Mouse (Mus musculus): ENCODE data around the gene Gm10318. TPM values are rescaled to one million over a fixed set of nuclear protein-coding genes. Genes with fewer than 3 reads are reported as not detected.

Gm10318 gene
- polyA plus RNA-seq, 1 experiment, result not detected

- TF ChIP-seq POLR2A (IDR thresholded peaks at IDR 0.05; ENCODE audit: borderline replicate concordance, insufficient read depth, low read length), result no peak
- no peak for TF ChIP-seq CTCF (IDR thresholded peaks at IDR 0.05; ENCODE audit: borderline replicate concordance, insufficient read depth, low read depth, low read length)
Measured at GRCm38 (mm10) chr10:77900126-77900525, 47.5 kb downstream of the Gm10318 start.

GRCm38 (mm10) chr10:77900903-77901818 is 48.5 kb downstream of the Gm10318 start:
- no peak for TF ChIP-seq CTCF (IDR thresholded peaks at IDR 0.05; ENCODE audit: borderline replicate concordance, insufficient read depth, low read depth, low read length)
- TF ChIP-seq POLR2A (IDR thresholded peaks at IDR 0.05; ENCODE audit: borderline replicate concordance, insufficient read depth, low read length), result no peak
- Histone ChIP-seq H3K4me3 (replicated peaks; ENCODE audit: insufficient read depth, low read depth, low read length) (no peak overlapping the region), H3K4me1 (ENCODE audit: control insufficient read depth, insufficient read depth, low read length) (peaks cover 3% of the 10 kb centered on the region; the same call in 1 of the 2 replicates), H3K27me3 (ENCODE audit: control insufficient read depth, insufficient read depth, low read length) (no peaks in the 10 kb centered on the region), H3K27ac (ENCODE audit: insufficient read depth, low read length) (no peak overlapping the region)
- WGBS, result 66% methylated on average over 27 of the region's 27 CpGs
- no peak for DNase-seq

More at GRCm38 (mm10) chr10:77900126-77900525, 47.5 kb downstream of the Gm10318 start:
- DNase-seq, result no peak
- Histone ChIP-seq H3K27me3 (ENCODE audit: control insufficient read depth, insufficient read depth, low read length) (no peaks in the 10 kb centered on the region), H3K4me3 (replicated peaks; ENCODE audit: insufficient read depth, low read depth, low read length) (no peak overlapping the region), H3K4me1 (ENCODE audit: control insufficient read depth, insufficient read depth, low read length) (peaks cover 3% of the 10 kb centered on the region; the same call in 1 of the 2 replicates), H3K27ac (ENCODE audit: insufficient read depth, low read length) (no peak overlapping the region)
- WGBS, result 61% methylated on average over 7 of the region's 7 CpGs

GRCm38 (mm10) chr10:77901871-77902210 is 49.2 kb downstream of the Gm10318 start:
- Histone ChIP-seq H3K27me3 (ENCODE audit: control insufficient read depth, insufficient read depth, low read length) (no peaks in the 10 kb centered on the region), H3K4me1 (ENCODE audit: control insufficient read depth, insufficient read depth, low read length) (peaks cover 3% of the 10 kb centered on the region; the same call in 1 of the 2 replicates), H3K27ac (ENCODE audit: insufficient read depth, low read length) (no peak overlapping the region), H3K4me3 (replicated peaks; ENCODE audit: insufficient read depth, low read depth, low read length) (peak overlapping the region; percentile 96)
- TF ChIP-seq POLR2A (IDR thresholded peaks at IDR 0.05; ENCODE audit: borderline replicate concordance, insufficient read depth, low read length) (no peak), CTCF (IDR thresholded peaks at IDR 0.05; ENCODE audit: borderline replicate concordance, insufficient read depth, low read depth, low read length) (no peak)
- DNase-seq, result no peak
- 2% methylated on average over 14 of the region's 14 CpGs for WGBS

GRCm38 (mm10) chr10:77902211-77902893 is 49.7 kb downstream of the Gm10318 start, which contains the start of gene Lrrc3:
Lrrc3 (minus strand) TSS chr10:77902536.
- DNase-seq, result peak; percentile 46 to 65
- peak within 1 kb of the TSS; percentile 96 for H3K4me3 ChIP-seq (replicated peaks; ENCODE audit: insufficient read depth, low read depth, low read length)
- no peak within 1 kb of the TSS for H3K27ac ChIP-seq (ENCODE audit: insufficient read depth, low read length)
- H3K27me3 ChIP-seq (ENCODE audit: control insufficient read depth, insufficient read depth, low read length), result no peaks in the 10 kb centered on the region
- no peak for TF ChIP-seq POLR2A (IDR thresholded peaks at IDR 0.05; ENCODE audit: borderline replicate concordance, insufficient read depth, low read length)
- TF ChIP-seq CTCF (IDR thresholded peaks at IDR 0.05; ENCODE audit: borderline replicate concordance, insufficient read depth, low read depth, low read length), result no peak
- WGBS, result 3% methylated on average over 46 of the region's 46 CpGs
- H3K4me1 ChIP-seq (ENCODE audit: control insufficient read depth, insufficient read depth, low read length), result peaks cover 3% of the 10 kb centered on the region; the same call in 1 of the 2 replicates

GRCm38 (mm10) chr10:77902894-77903715 is 50.4 kb downstream of the Gm10318 start:
- H3K4me1 ChIP-seq (ENCODE audit: control insufficient read depth, insufficient read depth, low read length), result peaks cover 3% of the 10 kb centered on the region; the same call in 1 of the 2 replicates
- H3K27me3 ChIP-seq (ENCODE audit: control insufficient read depth, insufficient read depth, low read length), result no peaks in the 10 kb centered on the region
- no peak overlapping the region for H3K27ac ChIP-seq (ENCODE audit: insufficient read depth, low read length)
- DNase-seq, result peak; percentile 42 to 48
- WGBS, result 2% methylated on average over 35 of the region's 35 CpGs
- TF ChIP-seq POLR2A (IDR thresholded peaks at IDR 0.05; ENCODE audit: borderline replicate concordance, insufficient read depth, low read length) (no peak), CTCF (IDR thresholded peaks at IDR 0.05; ENCODE audit: borderline replicate concordance, insufficient read depth, low read depth, low read length) (no peak)
- peak overlapping the region; percentile 96 for H3K4me3 ChIP-seq (replicated peaks; ENCODE audit: insufficient read depth, low read depth, low read length)

Other genes starting within 250 kb of the Gm10318 start
- 301 and 310 TPM in 2 replicates for gene Sumo3, start 246.8 kb upstream of the Gm10318 start, polyA plus RNA-seq (2012; rRNA removed)
- 33.8 and 37.7 TPM in 2 replicates for gene Gm49325, start 246.7 kb upstream of the Gm10318 start, polyA plus RNA-seq (2012; rRNA removed)
- gene Ube2g2, start 230.6 kb upstream of the Gm10318 start, polyA plus RNA-seq (2012; rRNA removed), result 37.5 and 39.5 TPM in 2 replicates
- 0.59 and 0.79 TPM in 2 replicates for gene Tspear, start 166.3 kb upstream of the Gm10318 start, polyA plus RNA-seq (2012; rRNA removed)
- not detected in 2 replicates for gene Gm19402, start 162.1 kb upstream of the Gm10318 start, polyA plus RNA-seq (2012; rRNA removed)
- not detected in 2 replicates for gene Gm9508, start 155.6 kb upstream of the Gm10318 start, polyA plus RNA-seq (2012; rRNA removed)
- not detected in 2 replicates for gene Gm10272, start 146.2 kb upstream of the Gm10318 start, polyA plus RNA-seq (2012; rRNA removed)
- gene Gm10024, start 141.4 kb upstream of the Gm10318 start, polyA plus RNA-seq (2012; rRNA removed), result 0.32 TPM in 1 of 2 replicates, not detected in the other
- not detected in 2 replicates for gene Gm10142, start 137.1 kb upstream of the Gm10318 start, polyA plus RNA-seq (2012; rRNA removed)
- not detected in 2 replicates for gene Krtap12-1, start 132.3 kb upstream of the Gm10318 start, polyA plus RNA-seq (2012; rRNA removed)
- gene Gm10100, start 126.4 kb upstream of the Gm10318 start, polyA plus RNA-seq (2012; rRNA removed), result not detected in 2 replicates
- not detected in 2 replicates for gene Gm18596, start 110.2 kb upstream of the Gm10318 start, polyA plus RNA-seq (2012; rRNA removed)
- not detected in 2 replicates for gene Gm9736, start 101.5 kb upstream of the Gm10318 start, polyA plus RNA-seq (2012; rRNA removed)
- gene Gm3233, start 93.2 kb upstream of the Gm10318 start, polyA plus RNA-seq (2012; rRNA removed), result not detected in 2 replicates
- not detected in 2 replicates for gene Gm3238, start 81.5 kb upstream of the Gm10318 start, polyA plus RNA-seq (2012; rRNA removed)
- gene Gm7138, start 75.9 kb upstream of the Gm10318 start, polyA plus RNA-seq (2012; rRNA removed), result not detected in 2 replicates
- not detected in 2 replicates for gene Gm3250, start 70.3 kb upstream of the Gm10318 start, polyA plus RNA-seq (2012; rRNA removed)
- not detected in 2 replicates for gene Gm7137, start 64.7 kb upstream of the Gm10318 start, polyA plus RNA-seq (2012; rRNA removed)
- gene Gm9639, start 57.8 kb upstream of the Gm10318 start, polyA plus RNA-seq (2012; rRNA removed), result not detected in 2 replicates
- gene Gm19668, start 53.7 kb upstream of the Gm10318 start, polyA plus RNA-seq (2012; rRNA removed), result not detected in 2 replicates
- not detected in 2 replicates for gene Gm9507, start 41.0 kb upstream of the Gm10318 start, polyA plus RNA-seq (2012; rRNA removed)
- not detected in 2 replicates for gene Gm2696, start 38.2 kb upstream of the Gm10318 start, polyA plus RNA-seq (2012; rRNA removed)
- not detected in 2 replicates for gene Krtap10-4, start 25.8 kb upstream of the Gm10318 start, polyA plus RNA-seq (2012; rRNA removed)
- gene Krtap10-10, start 16.9 kb upstream of the Gm10318 start, polyA plus RNA-seq (2012; rRNA removed), result not detected in 2 replicates
- not detected in 2 replicates for gene Gm36176, start 6.1 kb upstream of the Gm10318 start, polyA plus RNA-seq (2012; rRNA removed)
- not detected in 2 replicates for gene Gm3285, start 9.1 kb downstream of the Gm10318 start, polyA plus RNA-seq (2012; rRNA removed)
- gene Lrrc3, start 49.7 kb downstream of the Gm10318 start, polyA plus RNA-seq (2012; rRNA removed), result 1.5 and 1.8 TPM in 2 replicates
- gene Trpm2, start 117.7 kb downstream of the Gm10318 start, polyA plus RNA-seq (2012; rRNA removed), result 29.8 and 32.5 TPM in 2 replicates
- 69.3 and 74.5 TPM in 2 replicates for gene 1810043G02Rik, start 125.7 kb downstream of the Gm10318 start, polyA plus RNA-seq (2012; rRNA removed)
- 98.6 and 108 TPM in 2 replicates for gene Pfkl, start 157.2 kb downstream of the Gm10318 start, polyA plus RNA-seq (2012; rRNA removed)
- gene Dnmt3l, start 189.1 kb downstream of the Gm10318 start, polyA plus RNA-seq (2012; rRNA removed), result 0.46 and 1.8 TPM in 2 replicates
- 0.08 and 0.16 TPM in 2 replicates for gene Aire, start 190.8 kb downstream of the Gm10318 start, polyA plus RNA-seq (2012; rRNA removed)
- 5.5 and 8.2 TPM in 2 replicates for gene Icosl, start 216.4 kb downstream of the Gm10318 start, polyA plus RNA-seq (2012; rRNA removed)